Mouse (Mus musculus) hindbrain, embryonic 11.5 days (tissue): ENCODE measurements around the gene Irgm2. TPM values are rescaled to one million over a fixed set of nuclear protein-coding genes. Genes with fewer than 3 reads are reported as not detected.
"Not testable (repeated sequence)": the region's sequence is repeated elsewhere in the genome, so short reads cannot be mapped to it uniquely, and the experiment has no call there.

Source experiments
- ATAC-seq: fragments of 200-750 bp; cut with Nextera tagmentation; 2 replicates; pipeline ENCODE4 v1.8.0; 2017; ENCODE audit warnings: mild to moderate bottlenecking, moderate TSS enrichment, moderate library complexity; ENCODE audit not compliant: low FRiP score
- DNase-seq: peaks from one replicate; pipeline ENCODE4 v3.0.0-alpha.2; 2015; ENCODE audit warnings: low spot score
- H3K27ac ChIP-seq: fragments of 300-500 bp; sonication (generic); 2 replicates; pipeline ENCODE4 v1.5.1; 2014; ENCODE audit warnings: mild to moderate bottlenecking, low read depth, low read length
- H3K27me3 ChIP-seq: fragments of 300-500 bp; sonication (generic); 2 replicates; pipeline ENCODE4 v1.6.1; 2014; ENCODE audit warnings: mild to moderate bottlenecking, low read length, moderate library complexity, mixed read lengths; ENCODE audit not compliant: control insufficient read depth, insufficient read depth
- H3K36me3 ChIP-seq: fragments of 300-500 bp; sonication (generic); 2 replicates; pipeline ENCODE4 v1.6.1; 2014; ENCODE audit warnings: mild to moderate bottlenecking, low read length, moderate library complexity, mixed read lengths; ENCODE audit not compliant: control insufficient read depth, insufficient read depth
- H3K4me1 ChIP-seq: fragments of 300-500 bp; sonication (generic); replicated peaks from 2 replicates; pipeline ENCODE4 v1.6.1; 2014; ENCODE audit warnings: low read length, mixed read lengths; ENCODE audit not compliant: control insufficient read depth, insufficient read depth
- H3K4me2 ChIP-seq: fragments of 300-500 bp; sonication (generic); replicated peaks from 2 replicates; pipeline ENCODE4 v1.6.1; 2014; ENCODE audit warnings: mild to moderate bottlenecking, low read depth, low read length
- H3K4me3 ChIP-seq: fragments of 300-500 bp; sonication (generic); 2 replicates; pipeline ENCODE4 v1.5.1; 2014; ENCODE audit warnings: low read depth, low read length
- H3K9ac ChIP-seq: fragments of 300-500 bp; sonication (generic); 2 replicates; pipeline ENCODE4 v1.6.1; 2014; ENCODE audit warnings: low read depth, low read length
- H3K9me3 ChIP-seq: fragments of 300-500 bp; sonication (generic); 2 replicates; pipeline ENCODE4 v1.6.1; 2016; ENCODE audit warnings: low read length; ENCODE audit not compliant: control insufficient read depth
- WGBS: fragments of 180-500 bp; shearing (Covaris S2); extraction: QIAGEN DNeasy Blood & Tissue Kit; methylation state at CpG from one replicate; pipeline ENCODE4 v1.1.7; 2014; 5-methylcytosine and 5-hydroxymethylcytosine counted together
- polyA plus RNA-seq: library from polyadenylated mRNA; unstranded; fragments of >200 nt; fragmentation: Nextera tagmentation; extraction: Ambion mirVana; gene quantifications from 2 replicates; pipeline ENCODE4 v1.2.1, GENCODE M21; 2014

Gene Irgm2
- polyA plus RNA-seq, 1 experiment from 2014 or later: 1.3 TPM

DNA sequence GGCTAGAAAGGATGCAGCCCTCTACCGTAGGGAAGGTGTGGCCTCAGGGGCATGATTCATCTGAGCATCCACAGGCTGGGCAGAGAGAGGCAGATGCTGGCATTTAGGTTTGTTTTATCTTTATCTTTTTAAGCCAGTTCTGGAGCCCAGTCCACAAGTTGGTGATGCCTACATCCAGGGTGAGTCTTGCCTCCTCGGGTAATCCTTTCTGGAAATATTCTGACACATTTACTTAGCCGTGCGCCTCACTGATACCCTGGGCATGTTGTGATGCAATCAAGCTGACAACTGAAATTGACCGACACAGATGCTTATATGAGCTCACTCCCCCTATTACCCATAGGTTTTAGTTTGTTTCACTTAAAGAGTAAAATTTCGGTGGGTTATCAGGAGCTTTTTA, 17.4 kb downstream of the Irgm2 start:
- 93% methylated on average over 6 of the region's 6 CpGs for WGBS
- H3K9ac ChIP-seq: no peak overlapping the region
- no peaks in the 10 kb centered on the region for H3K27me3 ChIP-seq
- no peaks in the 10 kb centered on the region for H3K4me1 ChIP-seq
- DNase-seq (no peak), ATAC-seq (no peak)
- no peaks in the 10 kb centered on the region for H3K36me3 ChIP-seq
- no peak overlapping the region for H3K27ac ChIP-seq
- H3K4me3 ChIP-seq: no peak overlapping the region
- no peak overlapping the region for H3K4me2 ChIP-seq
- no peaks in the 10 kb centered on the region for H3K9me3 ChIP-seq

DNA sequence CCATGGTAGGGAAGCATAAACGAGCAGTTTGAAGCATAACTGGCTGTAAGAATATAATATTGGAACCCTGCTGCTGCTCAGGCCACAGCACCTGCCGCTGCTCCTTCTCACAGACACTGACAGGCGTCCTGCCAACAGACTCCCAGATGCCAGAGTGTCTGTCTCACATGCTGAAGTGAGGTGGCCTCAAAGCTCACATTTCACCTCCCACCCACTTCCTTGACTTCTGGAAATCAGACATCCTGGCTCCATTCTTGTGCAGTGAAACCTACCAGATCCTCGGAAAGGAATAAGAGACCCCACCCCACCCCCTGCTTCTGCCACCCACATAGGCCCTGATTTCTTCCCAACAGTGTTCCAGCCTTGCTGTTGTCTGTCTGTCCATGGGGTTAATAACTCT, 24.3 kb downstream of the Irgm2 start:
- 44% methylated on average over 4 of the region's 4 CpGs for WGBS
- DNase-seq: no peak
- H3K9me3 ChIP-seq: no peaks in the 10 kb centered on the region
- H3K36me3 ChIP-seq: no peaks in the 10 kb centered on the region
- no peaks in the 10 kb centered on the region for H3K4me1 ChIP-seq
- no peak for ATAC-seq
- no peak overlapping the region for H3K27ac ChIP-seq
- H3K27me3 ChIP-seq: no peaks in the 10 kb centered on the region
- H3K9ac ChIP-seq: no peak overlapping the region
- no peak overlapping the region for H3K4me2 ChIP-seq
- H3K4me3 ChIP-seq: no peak overlapping the region

DNA sequence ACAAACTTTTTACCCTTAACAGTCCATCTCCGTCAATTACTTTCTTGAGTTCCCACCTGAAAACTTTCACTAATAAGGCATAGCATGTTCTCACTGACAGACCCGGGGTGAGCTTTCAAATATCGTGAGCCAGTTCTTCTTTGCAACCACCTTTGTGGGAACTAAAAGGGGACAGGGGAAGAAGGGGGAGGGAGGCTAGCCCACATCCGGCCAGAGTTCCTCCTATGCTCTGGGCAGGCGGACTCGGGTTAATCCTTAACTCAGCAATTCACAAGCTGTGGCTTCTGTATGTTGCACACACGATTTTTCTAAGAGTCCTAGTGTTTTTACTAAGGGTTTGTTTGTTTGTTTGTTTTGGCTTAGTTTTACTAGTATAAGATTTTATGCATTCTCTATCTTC, 24.9 kb downstream of the Irgm2 start:
- Histone ChIP-seq H3K4me3 (no peak overlapping the region), H3K9ac (no peak overlapping the region), H3K27me3 (no peaks in the 10 kb centered on the region), H3K4me1 (no peaks in the 10 kb centered on the region), H3K36me3 (no peaks in the 10 kb centered on the region), H3K27ac (no peak overlapping the region), H3K9me3 (no peaks in the 10 kb centered on the region), H3K4me2 (no peak overlapping the region)
- no peak for ATAC-seq
- WGBS: 54% methylated on average over 7 of the region's 7 CpGs
- no peak for DNase-seq

DNA sequence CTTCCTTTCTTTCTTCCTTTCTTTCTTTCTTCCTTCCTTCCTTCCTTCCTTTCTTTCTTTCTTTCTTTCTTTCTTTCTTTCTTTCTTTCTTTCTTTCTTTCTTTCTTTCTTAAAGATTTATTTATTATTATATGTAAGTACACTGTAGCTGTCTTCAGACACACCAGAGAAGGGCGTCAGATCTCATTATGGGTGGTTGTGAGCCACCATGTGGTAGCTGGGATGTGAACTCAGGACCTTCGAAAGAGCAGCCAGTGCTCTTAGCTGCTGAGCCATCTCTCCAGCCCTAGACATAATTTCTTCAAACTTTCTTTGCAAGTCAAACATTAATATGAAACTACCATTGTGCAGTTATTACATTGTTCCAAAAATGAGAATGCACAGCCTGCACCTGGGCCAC, 25.5 kb downstream of the Irgm2 start:
- not testable (repeated sequence) for H3K27me3 ChIP-seq, H3K9ac ChIP-seq, H3K4me2 ChIP-seq, H3K27ac ChIP-seq, DNase-seq, H3K36me3 ChIP-seq, H3K4me1 ChIP-seq, ATAC-seq, H3K9me3 ChIP-seq, H3K4me3 ChIP-seq
- WGBS: 75% methylated on average over 2 of the region's 2 CpGs

DNA sequence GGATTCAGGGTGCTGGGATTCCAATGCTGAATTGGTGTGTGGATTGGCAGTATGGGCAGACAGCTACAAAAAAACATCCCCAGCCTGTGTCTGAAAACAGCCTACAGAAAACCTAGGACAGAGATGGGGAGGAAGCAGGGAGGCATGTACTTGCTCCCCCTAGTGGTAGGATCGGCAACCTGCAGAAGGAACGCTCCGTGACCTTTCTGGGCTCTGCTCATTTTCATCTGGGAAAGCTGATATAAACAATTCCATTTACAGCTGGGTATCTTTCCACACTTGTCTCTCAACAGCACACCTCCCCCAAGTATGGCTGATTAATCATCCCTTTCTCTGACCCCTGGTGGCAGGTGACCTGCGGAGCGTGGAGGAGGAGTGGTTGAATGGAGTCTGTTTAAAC, 26.2 kb downstream of the Irgm2 start:
- DNase-seq: peak; percentile 82
- ATAC-seq: no peak
- no peaks in the 10 kb centered on the region for H3K4me1 ChIP-seq
- no peak overlapping the region for H3K4me2 ChIP-seq
- no peak overlapping the region for H3K4me3 ChIP-seq
- H3K9me3 ChIP-seq: no peaks in the 10 kb centered on the region
- no peak overlapping the region for H3K9ac ChIP-seq
- no peaks in the 10 kb centered on the region for H3K27me3 ChIP-seq
- no peak overlapping the region for H3K27ac ChIP-seq
- 6% methylated on average over 5 of the region's 5 CpGs for WGBS
- H3K36me3 ChIP-seq: no peaks in the 10 kb centered on the region

DNA sequence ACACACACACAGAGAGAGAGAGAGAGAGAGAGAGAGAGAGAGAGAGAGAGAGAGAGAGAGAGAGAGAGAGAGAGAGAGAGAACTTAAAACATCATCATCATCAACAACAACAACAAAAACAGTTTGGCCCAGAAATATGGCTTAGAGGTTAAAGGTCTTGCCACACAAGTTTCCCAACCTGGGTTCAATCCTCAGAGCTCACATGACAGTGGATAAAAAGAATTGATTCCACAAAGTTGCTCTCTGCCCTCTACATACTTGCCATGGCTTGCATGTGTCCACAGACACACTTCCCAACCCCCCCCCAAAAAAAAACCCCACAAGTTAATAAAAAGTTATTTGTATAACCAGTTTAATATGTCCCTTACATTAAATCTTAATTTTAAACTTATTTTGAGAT, 27.0 kb downstream of the Irgm2 start:
- H3K4me2 ChIP-seq: no peak overlapping the region
- H3K4me1 ChIP-seq: no peaks in the 10 kb centered on the region
- H3K36me3 ChIP-seq: no peaks in the 10 kb centered on the region
- no peak overlapping the region for H3K4me3 ChIP-seq
- H3K9ac ChIP-seq: no peak overlapping the region
- H3K9me3 ChIP-seq: no peaks in the 10 kb centered on the region
- ATAC-seq (no peak), DNase-seq (no peak)
- no peak overlapping the region for H3K27ac ChIP-seq
- no peaks in the 10 kb centered on the region for H3K27me3 ChIP-seq

DNA sequence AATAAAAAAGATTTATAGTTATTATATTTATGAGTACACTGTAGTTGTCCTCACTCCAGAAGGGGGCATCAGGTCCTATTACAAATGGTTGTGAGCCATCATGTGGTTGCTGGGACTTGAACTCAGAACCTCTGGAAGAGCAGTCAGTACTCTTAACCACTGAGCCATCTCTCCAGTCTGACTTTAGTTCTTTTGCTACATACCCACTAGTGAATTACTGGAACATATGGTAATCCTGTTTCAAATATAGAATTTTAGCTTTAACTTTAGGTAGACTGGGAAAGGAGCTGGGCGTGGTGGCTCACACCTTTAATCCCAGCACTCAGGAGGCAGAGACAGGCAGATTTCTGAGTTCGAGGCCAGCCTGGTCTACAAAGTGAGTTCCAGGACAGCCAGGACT, 28.6 kb downstream of the Irgm2 start:
- not testable (repeated sequence) for H3K9me3 ChIP-seq, H3K4me1 ChIP-seq, H3K9ac ChIP-seq, H3K27me3 ChIP-seq, H3K27ac ChIP-seq, H3K4me3 ChIP-seq, H3K4me2 ChIP-seq, DNase-seq, ATAC-seq, H3K36me3 ChIP-seq
- WGBS: 94% methylated on average over 1 of the region's 2 CpGs

DNA sequence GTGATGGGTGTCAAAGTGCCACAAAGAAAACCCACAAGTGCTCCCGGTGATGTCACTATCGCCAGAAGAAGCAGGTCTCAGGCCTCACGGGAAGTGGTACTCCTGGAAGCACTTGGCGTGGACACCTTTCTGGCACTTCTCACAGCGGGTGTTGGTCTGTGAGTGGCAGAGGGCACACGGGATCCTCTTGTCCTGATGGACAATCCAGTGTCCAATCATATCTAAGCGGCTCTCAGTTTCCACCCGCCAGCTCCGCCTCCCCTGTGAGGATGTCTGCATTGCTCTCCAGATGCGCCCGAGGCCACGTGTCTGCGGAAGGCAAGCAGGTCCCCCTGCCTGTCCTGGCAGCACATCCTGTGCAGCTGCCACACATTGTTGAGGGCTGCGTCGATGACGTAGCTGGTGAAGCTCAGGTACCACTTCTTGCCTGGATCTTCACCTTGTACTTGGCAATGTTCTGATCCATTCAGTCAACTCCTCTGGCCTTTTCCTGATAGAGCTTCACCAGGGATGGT, 31.0 kb downstream of the Irgm2 start:
- 65% methylated on average over 16 of the region's 16 CpGs for WGBS
- Histone ChIP-seq H3K4me1 (no peaks in the 10 kb centered on the region), H3K27me3 (no peaks in the 10 kb centered on the region), H3K4me3 (no peak overlapping the region), H3K36me3 (no peaks in the 10 kb centered on the region), H3K27ac (no peak overlapping the region), H3K9ac (no peak overlapping the region), H3K9me3 (no peaks in the 10 kb centered on the region), H3K4me2 (no peak overlapping the region)
- DNase-seq: no peak
- no peak for ATAC-seq

DNA sequence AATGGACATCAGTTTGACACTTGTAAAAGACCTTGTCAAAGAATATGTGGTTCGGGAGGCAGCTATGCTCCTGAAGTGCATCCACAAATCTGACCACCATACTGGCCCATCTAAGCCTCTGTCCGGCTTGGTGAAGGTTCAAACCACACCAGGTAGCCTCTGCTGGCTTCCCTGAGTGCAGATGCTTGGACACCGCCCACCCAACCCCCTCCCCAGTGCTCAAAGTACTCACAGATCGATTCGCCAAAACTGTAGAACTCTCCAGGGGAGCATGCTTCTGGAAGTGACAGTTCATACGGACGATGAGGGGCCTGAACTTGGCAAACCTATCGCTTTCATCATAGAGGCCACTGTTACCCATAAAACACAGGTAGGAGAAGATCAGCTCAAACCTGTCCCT, 31.7 kb downstream of the Irgm2 start:
- WGBS: 88% methylated on average over 8 of the region's 8 CpGs
- Histone ChIP-seq H3K4me2 (no peak overlapping the region), H3K27ac (no peak overlapping the region), H3K4me3 (no peak overlapping the region), H3K27me3 (no peaks in the 10 kb centered on the region), H3K36me3 (no peaks in the 10 kb centered on the region), H3K9me3 (no peaks in the 10 kb centered on the region), H3K9ac (no peak overlapping the region), H3K4me1 (no peaks in the 10 kb centered on the region)
- no peak for DNase-seq
- ATAC-seq: no peak
